Mouse (Mus musculus): ENCODE measurements around the gene Hist2h2ab.

DNA sequence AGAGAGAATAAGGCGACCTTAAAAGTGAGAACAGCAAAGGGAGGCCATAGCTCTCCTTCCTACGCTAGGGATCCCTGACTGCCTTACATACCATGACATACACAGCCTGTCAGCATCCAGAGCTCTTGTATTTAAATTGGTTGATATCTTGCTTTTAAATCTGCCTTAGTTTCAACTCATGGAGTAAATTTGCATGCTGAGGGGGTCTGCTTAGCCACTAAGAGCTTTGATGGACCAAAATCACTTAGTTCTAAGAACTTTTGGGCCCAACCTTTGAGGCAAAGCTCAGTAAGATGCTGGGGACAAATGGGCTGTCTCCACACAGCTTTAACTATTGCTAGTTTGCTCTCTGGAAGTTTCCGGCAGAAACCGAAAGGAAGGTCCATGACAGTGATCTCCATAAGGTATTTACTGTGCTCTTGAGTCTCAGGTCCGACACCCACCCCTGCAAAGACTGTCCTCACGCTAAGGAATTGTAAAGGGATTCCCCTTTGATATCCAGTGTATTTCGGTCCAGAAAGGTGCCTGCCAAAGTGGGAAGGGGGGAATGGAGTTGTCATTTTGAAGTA lies 17.8 kb downstream of the Hist2h2ab start:
- TF ChIP-seq POLR2A (IDR thresholded peaks at IDR 0.05; ENCODE audit: control insufficient read depth in 1 of 2, insufficient read depth in 1 of 2, low read depth in 1 of 2, low read length in 2 of 2, poor library complexity in 1 of 2) (peak in 1 of 2 experiments; percentile 1; a peak in 1 of 4 replicates), CTCF (IDR thresholded peaks at IDR 0.05 in 2 of 3, conservative IDR thresholded peaks at IDR 0.05 in 1 of 3; ENCODE audit: control insufficient read depth in 1 of 3, insufficient read depth in 1 of 3, low read depth in 2 of 3, low read length in 3 of 3, poor library complexity in 1 of 3, severe bottlenecking in 1 of 3) (peak in 1 of 3 experiments; percentile 12; a peak in 1 of 6 replicates), MAX (IDR thresholded peaks at IDR 0.05; ENCODE audit: low read length) (no peak), POLR2AphosphoS2 (IDR thresholded peaks at IDR 0.05; ENCODE audit: low read length) (no peak), MYC (IDR thresholded peaks at IDR 0.05; ENCODE audit: low read depth, low read length) (no peak), TAL1 (IDR thresholded peaks at IDR 0.05; ENCODE audit: low read length) (no peak), RCOR1 (IDR thresholded peaks at IDR 0.05; ENCODE audit: low read depth, low read length) (no peak)

All from MEL (cell line).